Mouse (Mus musculus) embryonic facial prominence, embryonic 10.5 days (tissue): ENCODE results near the gene Tnnt3. TPM values are rescaled to one million over a fixed set of nuclear protein-coding genes. Genes with fewer than 3 reads are reported as not detected.
A peak's percentile ranks its signal among the peaks of the same experiment; 100 is the strongest.

Experiments
- DNase-seq: peaks from one replicate; pipeline ENCODE4 v3.0.0-alpha.2; 2017; ENCODE audit warnings: low spot score
- H3K27ac ChIP-seq: fragments of 300-500 bp; sonication (generic); replicated peaks from 2 replicates; pipeline ENCODE4 v1.5.1; 2016; ENCODE audit warnings: mild to moderate bottlenecking
- H3K27me3 ChIP-seq: fragments of 300-500 bp; sonication (generic); replicated peaks from 2 replicates; pipeline ENCODE4 v1.6.1; 2016; ENCODE audit warnings: low read depth, mild to moderate bottlenecking; ENCODE audit not compliant: poor library complexity, severe bottlenecking
- H3K36me3 ChIP-seq: fragments of 300-500 bp; sonication (generic); replicated peaks from 2 replicates; pipeline ENCODE4 v1.6.1; 2016; ENCODE audit warnings: mild to moderate bottlenecking, moderate library complexity
- H3K4me1 ChIP-seq: fragments of 300-500 bp; sonication (generic); 2 replicates; pipeline ENCODE4 v1.6.1; 2016
- H3K4me3 ChIP-seq: fragments of 300-500 bp; sonication (generic); 2 replicates; pipeline ENCODE4 v1.5.1; 2016; ENCODE audit warnings: mild to moderate bottlenecking, moderate library complexity
- H3K9me3 ChIP-seq: fragments of 300-500 bp; sonication (generic); 2 replicates; pipeline ENCODE4 v1.6.1; 2016; ENCODE audit warnings: mild to moderate bottlenecking
- WGBS: fragments of 180-500 bp; shearing (Covaris S2); methylation state at CpG from one replicate; pipeline ENCODE4 v1.1.7; 2016; 5-methylcytosine and 5-hydroxymethylcytosine counted together
- polyA plus RNA-seq: library from polyadenylated mRNA; unstranded; fragments of >200 nt; fragmentation: Nextera tagmentation; extraction: Ambion mirVana; gene quantifications from 2 replicates; pipeline ENCODE4 v1.2.1, GENCODE M21; 2016

The Tnnt3 gene
- polyA plus RNA-seq, 1 experiment from 2014 or later = 1.4 TPM

GRCm38 (mm10) chr7:142564955-142565643 lies 66.5 kb downstream of the Tnnt3 start:
- peaks cover 86% of the 10 kb centered on the region for H3K4me1 ChIP-seq
- DNase-seq = no peak
- WGBS = 33% methylated on average over 11 of the region's 11 CpGs
- no peaks in the 10 kb centered on the region for H3K9me3 ChIP-seq
- no peaks in the 10 kb centered on the region for H3K36me3 ChIP-seq
- H3K4me3 ChIP-seq = no peak overlapping the region
- no peaks in the 10 kb centered on the region for H3K27me3 ChIP-seq
- peak overlapping the region; percentile 95 for H3K27ac ChIP-seq

Other genes with a start within 250 kb of the Tnnt3 start
- gene Gm2431, start 240.5 kb upstream of the Tnnt3 start, polyA plus RNA-seq = not detected in 2 replicates
- gene Gm4559, start 224.5 kb upstream of the Tnnt3 start, polyA plus RNA-seq = not detected in 2 replicates
- not detected in 2 replicates for gene Krtap5-1, start 201.7 kb upstream of the Tnnt3 start, polyA plus RNA-seq
- gene Krtap5-4, start 195.3 kb upstream of the Tnnt3 start, polyA plus RNA-seq = not detected in 2 replicates
- gene Ifitm10, start 125.1 kb upstream of the Tnnt3 start, polyA plus RNA-seq = 2.2 and 3.0 TPM in 2 replicates
- gene Gm49369, start 116.2 kb upstream of the Tnnt3 start, polyA plus RNA-seq = not detected in 2 replicates
- 151 and 158 TPM in 2 replicates for gene Ctsd, start 110.8 kb upstream of the Tnnt3 start, polyA plus RNA-seq
- not detected in 2 replicates for gene Syt8, start 64.0 kb upstream of the Tnnt3 start, polyA plus RNA-seq
- gene Tnni2, start 57.0 kb upstream of the Tnnt3 start, polyA plus RNA-seq = 1.7 and 2.5 TPM in 2 replicates
- 20.9 and 21.4 TPM in 2 replicates for gene Lsp1, start 38.0 kb upstream of the Tnnt3 start, polyA plus RNA-seq
- gene Mrpl23, start 33.9 kb downstream of the Tnnt3 start, polyA plus RNA-seq = 18.1 and 22.4 TPM in 2 replicates
- gene Igf2, start 168.0 kb downstream of the Tnnt3 start, polyA plus RNA-seq = 360 and 378 TPM in 2 replicates
- gene Gm49394, start 171.1 kb downstream of the Tnnt3 start, polyA plus RNA-seq = not detected in 2 replicates
- gene Ins2, start 244.5 kb downstream of the Tnnt3 start, polyA plus RNA-seq = not detected in 2 replicates